In the genomic region with DNA sequence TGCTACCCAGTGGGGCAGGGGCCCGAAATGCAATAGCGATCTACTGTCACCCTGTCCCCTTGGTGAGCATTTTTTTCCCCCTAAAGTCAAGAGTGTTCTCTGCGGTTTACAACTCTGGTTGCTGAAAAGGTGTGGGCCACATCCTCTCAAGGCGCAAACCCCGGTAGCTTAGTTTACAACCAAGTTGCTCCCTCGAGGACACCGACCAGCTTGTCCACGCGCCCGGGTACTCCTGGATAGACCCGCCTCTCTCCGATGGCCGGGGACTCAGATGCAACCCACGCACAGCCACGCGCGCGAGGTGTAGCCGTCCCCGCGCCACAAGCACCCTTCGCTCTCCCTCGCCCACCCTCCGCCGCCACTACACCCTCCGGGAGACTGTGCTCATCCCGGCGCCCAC, we compare ENCODE assay signal across 8 mouse cellular contexts. TPM values are rescaled to one million over a fixed set of nuclear protein-coding genes. Genes with fewer than 3 reads are reported as not detected.
DNase-seq lines count a peak whose midpoint lies in the region; ATAC-seq and TF ChIP-seq lines count a peak whose summit lies in the region.

No protein-coding gene starts in this region.

- H3K9ac ChIP-seq in liver, adult 2 months (ENCODE audit: low read depth, low read length): peak overlapping the region; percentile 62
- H3K9ac ChIP-seq in embryonic facial prominence, embryonic 12.5 days: peak overlapping the region; percentile 68
- H3K9ac ChIP-seq in midbrain, embryonic 12.5 days (replicated peaks): peak overlapping the region; percentile 62

- no peaks in the 10 kb centered on the region for H3K9me3 ChIP-seq in embryonic facial prominence, embryonic 12.5 days
- no peaks in the 10 kb centered on the region for H3K9me3 ChIP-seq in midbrain, embryonic 12.5 days

- peak overlapping the region; percentile 84 for H3K4me2 ChIP-seq in embryonic facial prominence, embryonic 12.5 days (replicated peaks)
- H3K4me2 ChIP-seq in midbrain, embryonic 12.5 days (replicated peaks): peak overlapping the region; percentile 77

- no peak; the same call in 1 of the 2 replicates for ATAC-seq in embryonic facial prominence, embryonic 12.5 days (ENCODE audit: insufficient number of reproducible peaks, insufficient read depth, low FRiP score, low TSS enrichment)
- peak; percentile 68 for ATAC-seq in inflammation-experienced regulatory T-cells, adult 6 months
- no peak for ATAC-seq in midbrain, embryonic 12.5 days (ENCODE audit: low FRiP score, low read depth)

- WGBS in liver, adult 2 months: 4% methylated on average over 28 of the region's 28 CpGs
- 2% methylated on average over 28 of the region's 28 CpGs for WGBS in embryonic facial prominence, embryonic 12.5 days
- 2% methylated on average over 28 of the region's 28 CpGs for WGBS in midbrain, embryonic 12.5 days

- no peaks in the 10 kb centered on the region for H3K36me3 ChIP-seq in liver, adult 2 months (ENCODE audit: control insufficient read depth, insufficient read depth, low read length)
- H3K36me3 ChIP-seq in embryonic facial prominence, embryonic 12.5 days: no peaks in the 10 kb centered on the region
- no peaks in the 10 kb centered on the region for H3K36me3 ChIP-seq in midbrain, embryonic 12.5 days

- no peak for TF ChIP-seq CTCF in liver, adult 2 months (IDR thresholded peaks at IDR 0.05; ENCODE audit: low read depth, low read length)

- H3K27me3 ChIP-seq in liver, adult 2 months (ENCODE audit: control insufficient read depth, insufficient read depth, low read length): 0 out of 2 replicates have a peak, but pooled peaks cover 2% of the 10 kb centered on the region
- H3K27me3 ChIP-seq in embryonic facial prominence, embryonic 12.5 days: 0 out of 2 replicates have a peak, but pooled peaks cover 3% of the 10 kb centered on the region
- H3K27me3 ChIP-seq in midbrain, embryonic 12.5 days: peaks cover 44% of the 10 kb centered on the region

- H3K4me3 ChIP-seq in liver, adult 2 months (ENCODE audit: insufficient read depth, low read depth, low read length): peak overlapping the region; percentile 56
- peak overlapping the region; percentile 66 for H3K4me3 ChIP-seq in embryonic facial prominence, embryonic 12.5 days
- H3K4me3 ChIP-seq in midbrain, embryonic 12.5 days: peak overlapping the region; percentile 63

- H3K4me1 ChIP-seq in liver, adult 2 months (ENCODE audit: control insufficient read depth, insufficient read depth, low read length): no peaks in the 10 kb centered on the region; the same call in 1 of the 2 replicates
- peaks cover 11% of the 10 kb centered on the region; the same call in 1 of the 2 replicates for H3K4me1 ChIP-seq in embryonic facial prominence, embryonic 12.5 days
- peaks cover 13% of the 10 kb centered on the region for H3K4me1 ChIP-seq in midbrain, embryonic 12.5 days

- no peak for DNase-seq in liver, adult 2 months (ENCODE audit: extremely low read depth, low read depth, low spot score)
- DNase-seq in liver: no peak
- no peak for DNase-seq in urinary bladder, postnatal 14 days (ENCODE audit: low spot score)
- no peak for DNase-seq in left cerebral cortex, adult 9 months (ENCODE audit: low spot score in 2 of 2)
- no peak for DNase-seq in urinary bladder, postnatal 25 days (ENCODE audit: low spot score)

- H3K27ac ChIP-seq in liver, adult 2 months (replicated peaks; ENCODE audit: insufficient read depth, low read depth, low read length): 0 out of 2 replicates have a peak overlapping the region, but pooled peaks have one; percentile 9
- peak overlapping the region; percentile 57; the same call in 1 of the 2 replicates for H3K27ac ChIP-seq in embryonic facial prominence, embryonic 12.5 days
- H3K27ac ChIP-seq in midbrain, embryonic 12.5 days (replicated peaks): no peak overlapping the region

- H3K79me2 ChIP-seq in liver, adult 2 months (ENCODE audit: control insufficient read depth, insufficient read depth, low read length): no peaks in the 10 kb centered on the region

- no peak for TF ChIP-seq POLR2A in liver, adult 2 months (IDR thresholded peaks at IDR 0.05; ENCODE audit: extremely low read depth, insufficient read depth, low read length)

RNA-seq across cellular contexts. Expression of gene Otulinl, which starts 0.4 kb away (rescaled TPM):
- total RNA-seq in liver, adult 2 months (2014; rRNA removed): 2.1 and 3.4 TPM in 2 replicates
- polyA plus RNA-seq in liver, adult 2 months (2012; rRNA removed): 0.36 and 0.78 TPM in 2 replicates
- polyA plus RNA-seq in embryonic facial prominence, embryonic 12.5 days (2016; fragmentation: Nextera tagmentation; extraction: Ambion mirVana): 17.3 and 19.9 TPM in 2 replicates
- polyA plus RNA-seq in inflammation-experienced regulatory T-cells, adult 6 months (2017; shearing (Covaris generic)): 100 to 1,000 TPM; 136 to 203 (median 170) TPM
- 7.7 and 8.0 TPM in 2 replicates for polyA plus RNA-seq in midbrain, embryonic 12.5 days (2016; fragmentation: Nextera tagmentation; extraction: Ambion mirVana)

RNA-seq across cellular contexts. Expression of gene Otulin, which starts 50.5 kb away (rescaled TPM):
- total RNA-seq in liver, adult 2 months (2014; rRNA removed): 29.7 and 33.4 TPM in 2 replicates
- polyA plus RNA-seq in liver, adult 2 months (2012; rRNA removed): 49.3 and 58.0 TPM in 2 replicates
- polyA plus RNA-seq in embryonic facial prominence, embryonic 12.5 days (2016; fragmentation: Nextera tagmentation; extraction: Ambion mirVana): 35.4 and 35.6 TPM in 2 replicates
- polyA plus RNA-seq in inflammation-experienced regulatory T-cells, adult 6 months (2017; shearing (Covaris generic)): 10 to 100 TPM; 10.4 to 14.3 (median 12.3) TPM
- 29.0 and 30.4 TPM in 2 replicates for polyA plus RNA-seq in midbrain, embryonic 12.5 days (2016; fragmentation: Nextera tagmentation; extraction: Ambion mirVana)
